Mouse (Mus musculus) intestine, embryonic 16.5 days (tissue): ENCODE data around the gene Ly6g6c. TPM values are rescaled to one million over a fixed set of nuclear protein-coding genes. Genes with fewer than 3 reads are reported as not detected.

ENCODE experiments used
- ATAC-seq: fragments of 200-750 bp; cut with Nextera tagmentation; 2 replicates; pipeline ENCODE4 v1.8.0; 2017; ENCODE audit warnings: moderate TSS enrichment, moderate library complexity
- H3K27ac ChIP-seq: fragments of 300-500 bp; sonication (generic); 2 replicates; pipeline ENCODE4 v1.5.1; 2014; ENCODE audit warnings: mild to moderate bottlenecking, low read length
- H3K27me3 ChIP-seq: fragments of 300-500 bp; sonication (generic); replicated peaks from 2 replicates; pipeline ENCODE4 v1.6.1; 2014; ENCODE audit warnings: low read length, control low read depth, mixed read lengths; ENCODE audit not compliant: control insufficient read depth, insufficient read depth
- H3K36me3 ChIP-seq: fragments of 300-500 bp; sonication (generic); 2 replicates; pipeline ENCODE4 v1.6.1; 2014; ENCODE audit warnings: low read length, control low read depth; ENCODE audit not compliant: control insufficient read depth, insufficient read depth
- H3K4me1 ChIP-seq: fragments of 300-500 bp; sonication (generic); 2 replicates; pipeline ENCODE4 v1.6.1; 2014; ENCODE audit warnings: low read length, control low read depth, mixed read lengths; ENCODE audit not compliant: control insufficient read depth, insufficient read depth
- H3K4me2 ChIP-seq: fragments of 300-500 bp; sonication (generic); 2 replicates; pipeline ENCODE4 v1.6.1; 2014; ENCODE audit warnings: low read depth, low read length, control low read depth
- H3K4me3 ChIP-seq: fragments of 300-500 bp; sonication (generic); 2 replicates; pipeline ENCODE4 v1.5.1; 2014; ENCODE audit warnings: mild to moderate bottlenecking, low read length
- H3K9ac ChIP-seq: fragments of 300-500 bp; sonication (generic); 2 replicates; pipeline ENCODE4 v1.6.1; 2014; ENCODE audit warnings: low read depth, low read length
- H3K9me3 ChIP-seq: fragments of 300-500 bp; sonication (generic); 2 replicates; pipeline ENCODE4 v1.6.1; 2016; ENCODE audit warnings: low read length, control low read depth; ENCODE audit not compliant: control insufficient read depth
- WGBS: fragments of 180-500 bp; shearing (Covaris S2); extraction: QIAGEN DNeasy Blood & Tissue Kit; methylation state at CpG from one replicate; pipeline ENCODE4 v1.1.7; 2014; 5-methylcytosine and 5-hydroxymethylcytosine counted together
- polyA plus RNA-seq: library from polyadenylated mRNA; unstranded; fragments of >200 nt; fragmentation: Nextera tagmentation; extraction: Ambion mirVana; gene quantifications from 2 replicates; pipeline ENCODE4 v1.2.1, GENCODE M21; 2015

Gene Ly6g6c
- polyA plus RNA-seq, 1 experiment from 2014 or later, result 0.24 TPM

DNA sequence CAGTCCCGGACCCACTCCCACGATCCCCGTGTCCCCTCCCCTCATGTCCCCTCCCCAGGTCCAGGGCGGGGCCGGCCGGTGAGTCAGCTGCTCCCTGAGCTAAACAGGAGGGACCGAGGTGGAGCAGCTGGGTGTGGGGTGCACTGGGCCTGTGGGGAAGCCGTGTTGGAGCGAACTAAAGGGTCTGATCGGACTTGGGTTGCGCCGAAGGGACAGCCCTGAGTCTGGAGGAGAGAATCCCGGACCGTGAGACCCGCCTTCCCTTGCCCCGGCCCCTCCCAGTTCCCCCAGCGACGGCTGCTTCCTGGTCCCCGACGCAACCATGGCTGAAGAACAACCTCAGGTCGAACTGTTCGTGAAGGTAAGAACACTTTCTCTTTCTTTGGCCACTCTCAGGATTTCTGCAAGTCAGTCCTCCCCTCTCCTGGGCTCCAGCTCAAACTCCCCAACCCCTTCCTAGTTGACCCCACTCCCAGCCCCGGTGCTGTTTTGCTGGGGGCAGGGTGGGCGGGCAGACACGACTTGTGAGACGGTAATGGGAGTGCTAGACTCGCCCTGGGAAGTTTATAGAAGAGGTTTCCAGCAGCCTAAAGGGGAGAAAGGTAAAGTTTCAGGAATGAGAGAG is 14.9 kb upstream of the Ly6g6c start:
- WGBS, result under 1% methylated on average over 27 of the region's 27 CpGs

DNA sequence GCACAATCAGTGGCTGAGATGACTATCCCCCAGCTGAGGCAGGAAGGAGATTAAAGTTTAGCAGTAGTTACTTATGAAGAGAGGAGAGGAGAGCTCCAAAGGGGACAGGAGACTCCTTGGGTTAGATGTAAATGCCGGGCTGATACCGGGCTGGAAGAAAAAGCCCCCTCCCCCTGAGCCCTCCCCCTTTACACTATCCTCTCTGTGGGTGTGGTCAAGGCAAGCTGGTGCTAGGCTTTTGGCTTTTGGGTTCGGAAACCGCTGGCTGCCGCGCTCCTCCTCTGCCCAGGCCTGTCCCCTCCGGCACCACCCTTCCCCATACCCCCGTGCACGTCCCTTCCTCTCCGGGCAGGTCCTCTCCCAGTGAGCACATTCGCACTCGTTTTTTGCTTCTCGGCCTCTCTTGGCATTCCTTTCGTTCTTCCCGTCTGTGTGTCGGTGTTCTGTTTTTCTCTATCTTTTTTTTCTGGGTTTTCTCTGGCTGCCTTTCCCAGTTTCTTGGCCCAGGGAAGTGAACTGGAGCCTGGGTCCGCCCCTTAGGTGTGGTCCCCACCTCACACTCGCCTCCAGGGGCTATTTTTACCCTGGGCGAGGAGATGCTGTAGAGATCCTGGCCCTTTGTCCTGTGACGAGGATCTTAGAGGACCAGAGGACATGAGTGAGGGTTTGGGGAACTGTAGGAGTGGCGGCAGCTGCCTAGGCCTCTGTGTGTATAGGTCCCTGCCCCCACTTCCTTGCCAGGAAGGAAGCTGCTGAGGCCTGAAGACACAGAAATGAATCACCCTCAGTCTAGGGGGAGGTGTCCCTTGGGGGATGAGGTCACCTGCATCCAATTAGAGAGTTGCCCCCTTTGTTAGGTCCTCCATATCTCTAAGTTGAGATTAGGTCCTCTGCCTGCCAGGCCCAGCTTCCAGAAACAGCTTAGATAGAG is 13.8 kb upstream of the Ly6g6c start:
- Histone ChIP-seq H3K4me1 (peaks cover 37% of the 10 kb centered on the region), H3K27me3 (no peaks in the 10 kb centered on the region), H3K27ac (peak overlapping the region; percentile 100), H3K36me3 (peaks cover 27% of the 10 kb centered on the region), H3K9me3 (no peaks in the 10 kb centered on the region), H3K9ac (peak overlapping the region; percentile 87), H3K4me3 (peak overlapping the region; percentile 79), H3K4me2 (peak overlapping the region; percentile 87)
- ATAC-seq, result peak; percentile 47
- WGBS, result 1% methylated on average over 21 of the region's 21 CpGs

More for the DNA sequence above, 14.9 kb upstream of the Ly6g6c start:
- Histone ChIP-seq H3K4me2 (peak overlapping the region; percentile 87), H3K4me1 (peaks cover 43% of the 10 kb centered on the region), H3K4me3 (peak overlapping the region; percentile 79), H3K36me3 (peaks cover 18% of the 10 kb centered on the region), H3K9ac (peak overlapping the region; percentile 87), H3K27me3 (no peaks in the 10 kb centered on the region), H3K9me3 (no peaks in the 10 kb centered on the region), H3K27ac (peak overlapping the region; percentile 100)
- ATAC-seq, result peak; percentile 18

DNA sequence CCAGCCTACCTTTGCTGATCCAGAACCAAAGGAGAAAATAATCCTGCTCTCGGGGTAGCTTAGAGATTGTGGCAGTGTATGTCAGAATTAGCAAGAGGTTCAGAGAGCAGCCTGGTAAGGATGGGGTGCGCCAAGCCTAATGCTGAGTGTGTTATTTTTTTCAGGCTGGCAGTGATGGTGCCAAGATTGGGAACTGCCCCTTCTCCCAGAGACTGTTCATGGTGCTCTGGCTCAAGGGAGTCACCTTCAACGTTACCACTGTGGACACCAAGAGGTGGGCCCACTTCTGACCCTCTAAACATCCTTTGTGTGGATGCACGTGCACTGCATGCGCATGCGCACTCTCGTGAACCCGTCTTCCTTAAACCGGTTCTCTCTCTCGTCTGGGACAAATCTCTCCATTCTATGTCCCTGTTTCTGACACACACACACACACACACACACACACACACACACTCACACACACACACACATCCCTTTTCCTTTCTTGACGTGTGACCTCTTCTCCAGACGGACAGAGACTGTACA is 12.9 kb upstream of the Ly6g6c start:
- Histone ChIP-seq H3K9ac (peak overlapping the region; percentile 87), H3K36me3 (peaks cover 30% of the 10 kb centered on the region), H3K4me1 (peaks cover 31% of the 10 kb centered on the region), H3K27ac (peak overlapping the region; percentile 100), H3K9me3 (no peaks in the 10 kb centered on the region), H3K4me3 (peak overlapping the region; percentile 79), H3K27me3 (no peaks in the 10 kb centered on the region), H3K4me2 (peak overlapping the region; percentile 87)
- ATAC-seq, result no peak
- WGBS, result 75% methylated on average over 12 of the region's 12 CpGs

DNA sequence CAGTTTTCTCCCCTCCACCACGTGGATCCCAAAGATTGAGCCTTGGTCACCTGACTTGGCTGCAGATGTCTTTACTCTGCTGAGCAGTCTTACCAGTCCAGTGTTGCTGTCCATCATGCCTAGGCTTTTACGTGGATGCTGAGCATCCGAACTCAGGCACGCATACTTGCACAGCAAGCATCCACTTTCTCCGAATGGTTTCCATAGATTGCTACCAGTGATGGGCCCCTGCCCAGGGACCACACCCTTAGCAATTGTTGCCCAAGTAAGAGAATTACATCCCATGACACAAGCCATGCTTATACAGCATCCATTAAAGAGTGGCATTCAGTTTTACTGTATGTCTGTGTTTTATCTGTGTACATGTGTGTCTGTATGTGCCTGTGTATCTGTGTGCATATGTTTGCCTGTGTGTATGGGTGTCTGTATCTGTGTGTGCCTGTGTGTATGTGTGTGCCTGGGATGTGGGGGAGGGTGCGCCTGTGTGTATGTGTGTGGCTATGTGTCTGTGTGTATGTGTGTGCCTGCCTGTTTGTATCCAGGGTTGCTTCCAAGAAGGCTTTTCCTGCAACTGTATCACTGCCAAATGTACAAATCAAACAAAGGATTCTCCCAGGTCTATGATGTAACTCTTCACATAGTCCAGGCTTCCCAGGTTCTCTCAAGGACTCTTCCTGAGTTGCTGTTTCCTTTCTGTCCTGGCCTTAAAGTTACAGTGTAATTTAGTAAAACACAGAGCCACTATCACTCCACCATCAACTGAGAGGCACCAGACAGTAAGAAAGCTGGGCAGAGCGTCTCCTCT is 9.3 kb upstream of the Ly6g6c start:
- Histone ChIP-seq H3K4me2 (no peak overlapping the region), H3K9ac (no peak overlapping the region), H3K27ac (no peak overlapping the region), H3K4me3 (no peak overlapping the region), H3K4me1 (peaks cover 27% of the 10 kb centered on the region), H3K36me3 (peaks cover 35% of the 10 kb centered on the region), H3K9me3 (no peaks in the 10 kb centered on the region), H3K27me3 (no peaks in the 10 kb centered on the region)
- 84% methylated on average over 7 of the region's 7 CpGs for WGBS
- ATAC-seq, result no peak

DNA sequence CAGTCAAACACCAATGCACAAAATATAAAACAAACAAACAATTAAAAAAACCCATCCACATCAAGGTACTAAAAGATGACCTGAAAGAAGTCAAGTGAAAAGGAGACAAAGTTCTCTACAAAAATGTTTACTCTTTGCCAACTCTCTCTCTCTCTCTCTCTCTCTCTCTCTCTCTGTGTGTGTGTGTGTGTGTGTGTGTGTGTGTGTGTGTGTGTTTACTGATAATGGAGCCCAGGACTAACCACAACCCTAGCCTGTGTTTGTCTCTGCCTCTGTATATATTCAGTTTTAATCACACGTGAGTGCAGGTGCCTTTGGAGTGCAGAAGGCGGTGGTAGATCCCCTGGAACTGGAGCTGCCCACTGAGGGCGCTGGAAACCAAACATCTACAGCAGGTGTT is 8.1 kb upstream of the Ly6g6c start:
- no peak for ATAC-seq
- WGBS, result 75% methylated on average over 3 of the region's 3 CpGs
- Histone ChIP-seq H3K4me2 (no peak overlapping the region), H3K36me3 (peaks cover 35% of the 10 kb centered on the region), H3K9me3 (no peaks in the 10 kb centered on the region), H3K27ac (no peak overlapping the region), H3K9ac (no peak overlapping the region), H3K4me1 (peaks cover 27% of the 10 kb centered on the region), H3K27me3 (no peaks in the 10 kb centered on the region), H3K4me3 (no peak overlapping the region)

DNA sequence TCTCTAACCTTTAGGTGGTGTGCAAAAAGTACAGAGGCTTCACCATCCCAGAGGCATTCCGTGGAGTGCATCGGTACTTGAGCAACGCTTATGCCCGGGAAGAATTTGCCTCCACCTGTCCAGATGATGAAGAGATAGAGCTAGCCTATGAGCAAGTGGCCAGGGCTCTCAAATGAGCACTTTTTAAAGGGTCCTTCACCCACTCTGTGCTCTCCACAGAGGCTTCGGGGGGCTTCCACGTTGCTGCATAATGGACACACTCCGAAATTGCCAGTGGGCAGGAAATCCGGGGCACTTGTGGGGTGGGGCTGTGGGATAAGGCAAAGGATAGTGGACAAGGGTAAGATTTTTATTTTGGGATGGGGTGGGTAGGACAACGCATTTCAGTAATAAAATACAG is 6.9 kb upstream of the Ly6g6c start:
- Histone ChIP-seq H3K4me2 (peak overlapping the region; percentile 67; the same call in 1 of the 2 replicates), H3K9me3 (no peaks in the 10 kb centered on the region), H3K27me3 (no peaks in the 10 kb centered on the region), H3K9ac (0 out of 2 replicates have a peak overlapping the region, but pooled peaks have one; percentile 84), H3K36me3 (peaks cover 30% of the 10 kb centered on the region), H3K27ac (peak overlapping the region; percentile 45; the same call in 1 of the 2 replicates), H3K4me1 (peaks cover 24% of the 10 kb centered on the region), H3K4me3 (no peak overlapping the region)
- WGBS, result 48% methylated on average over 9 of the region's 9 CpGs
- no peak for ATAC-seq

DNA sequence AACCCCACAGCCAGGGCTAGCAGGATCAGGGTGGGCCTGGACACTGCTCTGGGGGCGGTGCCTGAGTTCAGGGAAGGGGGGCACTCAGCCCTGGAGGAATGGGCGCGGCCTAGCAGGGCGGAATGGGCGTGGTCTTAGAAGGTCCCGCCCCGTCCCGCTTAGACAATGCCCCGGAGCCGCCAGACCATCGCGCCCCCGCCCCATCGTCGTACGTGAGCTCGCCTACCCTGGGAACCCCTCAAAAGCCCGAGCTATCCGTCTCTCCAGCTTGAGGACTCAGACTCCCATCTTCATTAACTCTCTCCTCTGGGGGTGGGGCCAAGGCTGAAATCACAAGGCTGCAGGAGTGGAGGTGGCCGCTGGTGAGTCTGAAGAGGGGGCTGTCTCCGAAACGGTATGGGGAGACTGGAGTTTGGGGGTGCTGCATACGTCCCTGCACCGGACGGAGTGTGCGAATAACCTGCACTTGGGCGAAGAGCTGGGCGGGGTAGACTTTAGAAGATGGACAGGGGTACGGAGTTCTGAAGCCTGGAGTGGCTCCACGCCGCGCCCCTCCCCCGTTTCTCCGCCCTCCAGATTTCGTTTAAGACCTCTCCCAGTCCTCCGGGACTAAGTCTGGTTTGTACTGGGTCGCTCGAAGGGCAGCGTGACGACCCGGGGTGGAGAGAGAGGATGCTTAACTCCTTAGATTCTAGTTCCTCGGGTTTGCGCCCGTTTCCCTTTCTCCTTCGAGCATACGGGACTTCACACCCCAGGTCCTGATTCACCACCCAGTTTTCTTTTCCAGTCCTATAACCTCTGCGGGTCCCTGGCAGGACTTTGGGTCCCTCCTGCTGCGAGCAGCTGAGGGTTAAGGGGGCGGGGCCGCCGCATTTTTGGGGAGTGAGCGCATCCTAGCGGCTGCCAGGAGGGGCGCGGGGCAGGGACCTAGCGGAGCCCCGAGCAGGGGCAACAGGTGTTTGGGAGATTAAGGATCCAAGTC is 6.0 kb upstream of the Ly6g6c start, which contains the start of gene Ddah2:
Gene Ddah2 (plus strand): TSS at position 125 of the 982 bp plus-strand sequence.
- H3K4me1 ChIP-seq, result peaks cover 31% of the 10 kb centered on the region
- peak within 1 kb of the TSS; percentile 72 for H3K4me3 ChIP-seq
- under 1% methylated on average over 57 of the region's 57 CpGs for WGBS
- peaks cover 24% of the 10 kb centered on the region for H3K36me3 ChIP-seq
- H3K27ac ChIP-seq, result peak within 1 kb of the TSS; percentile 90
- ATAC-seq, result peak; percentile 85
- H3K27me3 ChIP-seq, result no peaks in the 10 kb centered on the region
- H3K4me2 ChIP-seq, result peak within 1 kb of the TSS; percentile 67
- H3K9ac ChIP-seq, result peak within 1 kb of the TSS; percentile 84
- H3K9me3 ChIP-seq, result no peaks in the 10 kb centered on the region

DNA sequence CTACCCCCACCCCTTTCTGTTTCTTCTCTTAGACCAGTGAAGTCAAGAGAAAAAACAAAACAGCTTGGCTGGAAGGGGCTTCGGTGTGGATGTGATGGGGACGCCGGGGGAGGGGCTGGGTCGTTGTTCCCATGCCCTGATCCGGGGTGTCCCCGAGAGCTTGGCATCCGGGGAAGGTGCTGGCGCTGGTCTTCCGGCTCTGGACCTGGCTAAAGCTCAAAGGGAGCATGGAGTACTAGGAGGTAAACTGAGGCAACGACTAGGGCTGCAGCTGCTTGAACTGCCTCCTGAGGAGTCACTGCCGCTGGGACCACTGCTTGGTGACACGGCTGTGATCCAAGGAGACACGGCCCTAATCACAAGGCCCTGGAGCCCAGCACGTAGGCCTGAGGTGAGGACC is 5.1 kb upstream of the Ly6g6c start:
- WGBS, result 20% methylated on average over 14 of the region's 14 CpGs
- Histone ChIP-seq H3K4me2 (peak overlapping the region; percentile 67), H3K27ac (no peak overlapping the region), H3K27me3 (no peaks in the 10 kb centered on the region), H3K9me3 (no peaks in the 10 kb centered on the region), H3K4me3 (peak overlapping the region; percentile 72), H3K4me1 (peaks cover 34% of the 10 kb centered on the region), H3K9ac (peak overlapping the region; percentile 84), H3K36me3 (peaks cover 19% of the 10 kb centered on the region)
- ATAC-seq, result no peak
